Mouse (Mus musculus): ENCODE measurements at regions not wholly inside any gene's neighbourhood (a gene's known extent, or its start where the extent isn't known, plus 50 kb on each side); places are given as distances from the start of the nearest gene placed in this dataset.

- Histone ChIP-seq H3K4me1 (ENCODE audit: control insufficient read depth, insufficient read depth, low read length) (peaks cover 3% of the 10 kb centered on the region; the same call in 1 of the 2 replicates), H3K9me3 (ENCODE audit: control insufficient read depth, low read length) (no peaks in the 10 kb centered on the region), H3K27ac (ENCODE audit: low read depth, low read length) (no peak overlapping the region), H3K36me3 (ENCODE audit: control insufficient read depth, insufficient read depth, low read length) (no peaks in the 10 kb centered on the region), H3K9ac (ENCODE audit: low read length) (no peak overlapping the region), H3K4me3 (ENCODE audit: low read depth, low read length) (no peak overlapping the region), H3K27me3 (ENCODE audit: control insufficient read depth, insufficient read depth, low read length) (no peaks in the 10 kb centered on the region), H3K4me2 (ENCODE audit: low read depth) (no peak overlapping the region)
- DNase-seq (ENCODE audit: low spot score) (no peak), ATAC-seq (ENCODE audit: insufficient read depth, low FRiP score, low TSS enrichment) (no peak)
- 81% methylated on average over 5 of the region's 5 CpGs for WGBS
These were observed 112.6 kb upstream of the Zc3h12c start for GRCm38 (mm10) chr9:52280995-52281394.

- H3K4me1 ChIP-seq (ENCODE audit: control insufficient read depth, insufficient read depth, low read length): peaks cover 3% of the 10 kb centered on the region; the same call in 1 of the 2 replicates
- no peak for DNase-seq (ENCODE audit: low spot score)
- 89% methylated on average over 3 of the region's 3 CpGs for whole genome bisulfite sequencing
- no peak for ATAC-seq (ENCODE audit: insufficient read depth, low FRiP score, low TSS enrichment)
- H3K27me3 ChIP-seq (ENCODE audit: control insufficient read depth, insufficient read depth, low read length): no peaks in the 10 kb centered on the region
- H3K4me3 ChIP-seq (ENCODE audit: low read depth, low read length): no peak overlapping the region
- H3K9me3 ChIP-seq (ENCODE audit: control insufficient read depth, low read length): no peaks in the 10 kb centered on the region
- no peak overlapping the region for H3K4me2 ChIP-seq (ENCODE audit: low read depth)
- H3K27ac ChIP-seq (ENCODE audit: low read depth, low read length): no peak overlapping the region
- no peak overlapping the region for H3K9ac ChIP-seq (ENCODE audit: low read length)
- H3K36me3 ChIP-seq (ENCODE audit: control insufficient read depth, insufficient read depth, low read length): no peaks in the 10 kb centered on the region
These were observed 112.2 kb upstream of the Zc3h12c start for GRCm38 (mm10) chr9:52280556-52280955.

GRCm38 (mm10) chr9:52278701-52279023 lies 110.3 kb upstream of the Zc3h12c start:
- ATAC-seq (ENCODE audit: insufficient read depth, low FRiP score, low TSS enrichment) (0 out of 2 replicates have a peak, but pooled peaks have one; percentile 38), DNase-seq (ENCODE audit: low spot score) (no peak)
- Histone ChIP-seq H3K27ac (ENCODE audit: low read depth, low read length) (peak overlapping the region; percentile 40; the same call in 1 of the 2 replicates), H3K36me3 (ENCODE audit: control insufficient read depth, insufficient read depth, low read length) (no peaks in the 10 kb centered on the region), H3K27me3 (ENCODE audit: control insufficient read depth, insufficient read depth, low read length) (no peaks in the 10 kb centered on the region), H3K4me3 (ENCODE audit: low read depth, low read length) (no peak overlapping the region), H3K4me1 (ENCODE audit: control insufficient read depth, insufficient read depth, low read length) (peaks cover 3% of the 10 kb centered on the region; the same call in 1 of the 2 replicates), H3K9me3 (ENCODE audit: control insufficient read depth, low read length) (no peaks in the 10 kb centered on the region), H3K4me2 (ENCODE audit: low read depth) (no peak overlapping the region), H3K9ac (ENCODE audit: low read length) (no peak overlapping the region)
- WGBS: 43% methylated on average over 3 of the region's 3 CpGs

- Histone ChIP-seq H3K27me3 (ENCODE audit: control insufficient read depth, insufficient read depth, low read length) (no peaks in the 10 kb centered on the region), H3K27ac (ENCODE audit: low read depth, low read length) (peak overlapping the region; percentile 40; the same call in 1 of the 2 replicates), H3K4me2 (ENCODE audit: low read depth) (no peak overlapping the region), H3K9ac (ENCODE audit: low read length) (no peak overlapping the region), H3K4me1 (ENCODE audit: control insufficient read depth, insufficient read depth, low read length) (peaks cover 3% of the 10 kb centered on the region; the same call in 1 of the 2 replicates), H3K36me3 (ENCODE audit: control insufficient read depth, insufficient read depth, low read length) (no peaks in the 10 kb centered on the region), H3K9me3 (ENCODE audit: control insufficient read depth, low read length) (no peaks in the 10 kb centered on the region), H3K4me3 (ENCODE audit: low read depth, low read length) (no peak overlapping the region)
- ATAC-seq (ENCODE audit: insufficient read depth, low FRiP score, low TSS enrichment) (peak; percentile 67; the same call in 1 of the 2 replicates), DNase-seq (ENCODE audit: low spot score) (peak; percentile 51)
- WGBS: 39% methylated on average over 14 of the region's 14 CpGs
These were observed 109.8 kb upstream of the Zc3h12c start for GRCm38 (mm10) chr9:52277954-52278700.

- Histone ChIP-seq H3K9me3 (ENCODE audit: control insufficient read depth, low read length) (no peaks in the 10 kb centered on the region), H3K4me3 (ENCODE audit: low read depth, low read length) (no peak overlapping the region), H3K4me1 (ENCODE audit: control insufficient read depth, insufficient read depth, low read length) (peaks cover 3% of the 10 kb centered on the region; the same call in 1 of the 2 replicates), H3K27ac (ENCODE audit: low read depth, low read length) (no peak overlapping the region), H3K27me3 (ENCODE audit: control insufficient read depth, insufficient read depth, low read length) (no peaks in the 10 kb centered on the region), H3K4me2 (ENCODE audit: low read depth) (no peak overlapping the region), H3K36me3 (ENCODE audit: control insufficient read depth, insufficient read depth, low read length) (no peaks in the 10 kb centered on the region), H3K9ac (ENCODE audit: low read length) (no peak overlapping the region)
- ATAC-seq (ENCODE audit: insufficient read depth, low FRiP score, low TSS enrichment) (no peak), DNase-seq (ENCODE audit: low spot score) (no peak)
- WGBS: 82% methylated on average over 3 of the region's 3 CpGs
These were observed 105.6 kb upstream of the Zc3h12c start for GRCm38 (mm10) chr9:52273994-52274393.

GRCm38 (mm10) chr9:52272668-52273067 lies 104.3 kb upstream of the Zc3h12c start:
- no peak for DNase-seq (ENCODE audit: low spot score)
- Histone ChIP-seq H3K27ac (ENCODE audit: low read depth, low read length) (no peak overlapping the region), H3K4me3 (ENCODE audit: low read depth, low read length) (no peak overlapping the region), H3K27me3 (ENCODE audit: control insufficient read depth, insufficient read depth, low read length) (no peaks in the 10 kb centered on the region), H3K36me3 (ENCODE audit: control insufficient read depth, insufficient read depth, low read length) (no peaks in the 10 kb centered on the region), H3K9me3 (ENCODE audit: control insufficient read depth, low read length) (no peaks in the 10 kb centered on the region), H3K4me1 (ENCODE audit: control insufficient read depth, insufficient read depth, low read length) (no peaks in the 10 kb centered on the region), H3K9ac (ENCODE audit: low read length) (no peak overlapping the region), H3K4me2 (ENCODE audit: low read depth) (no peak overlapping the region)
- WGBS: 88% methylated on average over 2 of the region's 2 CpGs
- no peak for ATAC-seq (ENCODE audit: insufficient read depth, low FRiP score, low TSS enrichment)

GRCm38 (mm10) chr9:52271345-52272116 lies 103.2 kb upstream of the Zc3h12c start:
- DNase-seq (ENCODE audit: low spot score) (no peak), ATAC-seq (ENCODE audit: insufficient read depth, low FRiP score, low TSS enrichment) (no peak)
- Histone ChIP-seq H3K36me3 (ENCODE audit: control insufficient read depth, insufficient read depth, low read length) (no peaks in the 10 kb centered on the region), H3K4me1 (ENCODE audit: control insufficient read depth, insufficient read depth, low read length) (no peaks in the 10 kb centered on the region), H3K9me3 (ENCODE audit: control insufficient read depth, low read length) (no peaks in the 10 kb centered on the region), H3K27me3 (ENCODE audit: control insufficient read depth, insufficient read depth, low read length) (no peaks in the 10 kb centered on the region), H3K9ac (ENCODE audit: low read length) (no peak overlapping the region), H3K4me2 (ENCODE audit: low read depth) (no peak overlapping the region), H3K4me3 (ENCODE audit: low read depth, low read length) (no peak overlapping the region), H3K27ac (ENCODE audit: low read depth, low read length) (no peak overlapping the region)
- 91% methylated on average over 7 of the region's 7 CpGs for WGBS

- Histone ChIP-seq H3K27me3 (ENCODE audit: control insufficient read depth, insufficient read depth, low read length) (no peaks in the 10 kb centered on the region), H3K4me1 (ENCODE audit: control insufficient read depth, insufficient read depth, low read length) (no peaks in the 10 kb centered on the region), H3K4me3 (ENCODE audit: low read depth, low read length) (no peak overlapping the region), H3K4me2 (ENCODE audit: low read depth) (no peak overlapping the region), H3K36me3 (ENCODE audit: control insufficient read depth, insufficient read depth, low read length) (no peaks in the 10 kb centered on the region), H3K9ac (ENCODE audit: low read length) (no peak overlapping the region), H3K9me3 (ENCODE audit: control insufficient read depth, low read length) (no peaks in the 10 kb centered on the region), H3K27ac (ENCODE audit: low read depth, low read length) (no peak overlapping the region)
- ATAC-seq (ENCODE audit: insufficient read depth, low FRiP score, low TSS enrichment): no peak
- no peak for DNase-seq (ENCODE audit: low spot score)
- 93% methylated on average over 2 of the region's 2 CpGs for WGBS
These were observed 93.2 kb upstream of the Zc3h12c start for GRCm38 (mm10) chr9:52261538-52261937.
